Comparison of ENCODE assay signal across 10 mouse cellular contexts in genomic region chrX:81472500-81472899, GRCm38 (mm10). TPM values are rescaled to one million over a fixed set of nuclear protein-coding genes. Genes with fewer than 3 reads are reported as not detected.
DNase-seq lines count a peak whose midpoint lies in the region; TF ChIP-seq lines count a peak whose summit lies in the region.
"Had no signal": no experiment of that assay in that cellular context is flagged by ENCODE, and none has a peak within 500 bp of the region (broad histone marks: within the 10 kb centered on the region; RNA-seq: fewer than 3 reads in every experiment).

No protein-coding gene starts in this region.

- no peak overlapping the region for H3K27ac ChIP-seq in left cerebral cortex, adult 2 months
- H3K27ac ChIP-seq: forebrain, embryonic 13.5 days had no signal

- TF ChIP-seq CTCF in left cerebral cortex, adult 2 months (IDR thresholded peaks at IDR 0.05) = peak; percentile 51

- peak; percentile 50 for DNase-seq in embryo, embryonic 10 days (ENCODE audit: low spot score)
- no peak for DNase-seq in embryo, embryonic 9.5 days (ENCODE audit: extremely low spot score)
- no peak for DNase-seq in left cerebral cortex, adult 2 months (ENCODE audit: extremely low spot score in 1 of 2, low spot score in 2 of 2)
- DNase-seq in left cerebral cortex, postnatal 10 days (ENCODE audit: extremely low spot score in 1 of 2, low spot score in 2 of 2) = no peak
- DNase-seq in A20 (ENCODE audit: low read depth, low spot score) = peak; percentile 30
- peak; percentile 11 for DNase-seq in embryo, embryonic 11.5 days (ENCODE audit: low read depth, low spot score)
- no peak for DNase-seq in urinary bladder, postnatal 25 days (ENCODE audit: low spot score)
- no peak for DNase-seq in gastrocnemius, postnatal 25 days

- H3K4me3 ChIP-seq in left cerebral cortex, adult 2 months = no peak overlapping the region
- H3K4me3 ChIP-seq: forebrain, embryonic 13.5 days had no signal

- intact Hi-C loops in left cerebral cortex, adult 2 months (cut with DNase I) = no loop called here
- intact Hi-C loops in left cerebral cortex, postnatal 10 days (cut with DNase I) = no loop called here

RNA-seq across cellular contexts. Expression of gene 4930595M18Rik, which starts 14.6 kb away (rescaled TPM):
- total RNA-seq in left cerebral cortex, adult 2 months (2021) = not detected
- total RNA-seq in left cerebral cortex, postnatal 10 days (2021) = not detected
- not detected for total RNA-seq in gastrocnemius, postnatal 25 days (2021)
- total RNA-seq: layer of hippocampus, adult 18-20 months had no signal

Comparison
In these comparisons a context has a peak if more than half of its experiments do, and no peak if none do; other contexts are left out.
1. DNase-seq: peak in embryo, embryonic 10 days (single experiment), A20 (single experiment) and embryo, embryonic 11.5 days (single experiment); none in embryo, embryonic 9.5 days (single experiment), left cerebral cortex, adult 2 months (0 of 2), left cerebral cortex, postnatal 10 days (0 of 2), urinary bladder, postnatal 25 days (single experiment) and gastrocnemius, postnatal 25 days (single experiment).